Mouse (Mus musculus): ENCODE data around the gene Selenop.
"Not testable (repeated sequence)": the region's sequence is repeated elsewhere in the genome, so short reads cannot be mapped to it uniquely, and the experiment has no call there.

The Selenop gene

GRCm38 (mm10) chr15:3268247-3268646, at the start of gene Selenop:
Selenop (plus strand) TSS chr15:3268547.
- no peak for DNase-seq (ENCODE audit: low spot score)

GRCm38 (mm10) chr15:3218668-3219067, 49.7 kb upstream of the Selenop start:
- DNase-seq (ENCODE audit: low spot score), result not testable (repeated sequence)

DNA sequence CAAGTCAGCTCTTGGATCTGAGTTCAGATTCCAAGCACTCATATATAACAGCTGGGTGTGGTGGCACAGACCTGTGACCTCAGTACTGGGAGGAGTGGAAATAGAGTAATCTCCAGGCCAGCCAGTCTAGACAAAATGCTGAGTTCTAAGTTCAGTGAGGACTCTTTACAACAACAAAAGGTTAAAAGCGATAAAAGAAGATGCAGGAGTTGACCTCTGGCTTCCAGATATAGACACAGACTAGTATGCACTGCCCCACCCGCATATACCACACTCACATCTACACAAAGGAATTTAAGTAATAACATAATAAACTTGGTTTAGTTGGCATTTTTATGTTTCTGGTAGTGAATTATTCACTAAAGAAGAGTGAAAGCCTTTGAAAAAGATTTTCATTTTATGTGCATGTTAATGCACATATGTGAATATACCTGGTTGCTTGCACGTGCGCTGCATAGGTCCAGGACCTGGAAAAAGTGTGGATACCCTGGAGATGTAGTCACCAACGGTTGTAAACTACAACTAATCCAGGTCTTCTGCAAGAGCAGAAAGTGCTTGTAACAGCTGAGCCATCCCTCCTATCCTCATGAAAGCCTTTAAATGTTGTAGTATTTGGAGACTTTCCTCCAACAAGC, 45.4 kb upstream of the Selenop start:
- DNase-seq (ENCODE audit: low spot score), result no peak

DNA sequence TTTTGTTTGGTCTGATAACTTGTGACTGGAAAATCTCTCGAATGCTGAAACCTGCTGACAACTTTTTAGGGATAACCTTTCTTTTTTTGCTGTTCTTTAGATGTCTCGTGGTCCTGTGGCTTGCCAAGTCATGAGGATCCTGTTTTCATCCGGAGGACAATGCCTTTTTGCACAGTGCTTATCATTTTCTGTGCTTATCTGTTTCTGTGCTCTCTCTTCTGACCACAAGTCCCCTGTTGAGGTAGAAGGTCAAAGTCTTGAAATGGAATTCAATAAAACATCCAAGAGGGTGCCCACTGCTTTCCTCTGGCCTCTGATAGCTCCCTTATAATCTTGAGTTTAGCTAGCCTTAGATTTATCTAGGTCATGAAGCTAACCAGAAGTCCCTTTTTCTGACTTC, 41.8 kb upstream of the Selenop start:
- no peak for DNase-seq (ENCODE audit: low spot score)

DNA sequence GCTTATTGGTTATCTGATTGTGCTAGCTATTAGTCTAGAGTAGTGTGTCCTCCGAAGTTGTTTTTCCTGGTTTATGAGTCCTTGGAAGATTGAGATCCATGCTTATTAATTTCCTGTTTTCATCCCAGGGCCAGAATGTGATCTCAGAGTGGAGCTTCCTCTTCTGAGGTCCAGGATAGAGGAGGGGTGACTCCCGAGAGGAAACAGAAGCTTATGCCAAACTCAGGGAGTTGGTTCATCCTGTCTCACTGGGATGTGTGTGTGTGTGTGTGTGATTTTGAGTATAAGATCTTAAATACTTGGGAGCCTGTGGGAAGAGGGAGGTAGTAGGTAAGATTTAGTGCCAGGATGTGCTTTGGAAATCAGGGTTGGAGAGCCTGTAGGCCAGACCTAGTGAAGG, 40.2 kb upstream of the Selenop start:
- no peak for DNase-seq (ENCODE audit: low spot score)

- DNase-seq (ENCODE audit: low spot score), result no peak
Observed at GRCm38 (mm10) chr15:3228990-3229389, 39.4 kb upstream of the Selenop start.

DNA sequence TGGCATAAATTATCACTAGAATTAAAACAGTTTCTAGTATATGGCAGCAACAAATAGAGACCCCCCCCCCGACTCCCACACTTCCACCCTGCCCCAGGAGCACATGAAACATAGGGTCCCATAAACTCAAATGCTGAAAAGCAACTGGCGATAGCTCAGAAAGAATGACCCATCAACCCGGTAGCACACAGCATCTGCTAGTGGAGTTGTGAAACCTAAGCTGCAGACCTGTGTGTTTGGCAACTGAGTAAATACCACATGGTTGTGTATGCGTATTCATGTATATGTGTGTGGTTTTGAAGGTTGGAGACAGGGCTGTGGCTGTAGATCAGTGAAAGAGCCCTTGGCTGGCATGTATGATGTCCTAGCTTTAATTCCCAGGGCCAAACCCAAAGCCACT, 37.3 kb upstream of the Selenop start:
- DNase-seq (ENCODE audit: low spot score), result no peak

- DNase-seq (ENCODE audit: low spot score), result no peak
Observed at GRCm38 (mm10) chr15:3232168-3232835, 36.0 kb upstream of the Selenop start.

- DNase-seq (ENCODE audit: low spot score), result no peak
Observed at GRCm38 (mm10) chr15:3233837-3234551, 34.4 kb upstream of the Selenop start.

- DNase-seq (ENCODE audit: low spot score), result no peak
Observed at GRCm38 (mm10) chr15:3236338-3236737, 32.0 kb upstream of the Selenop start.

DNA sequence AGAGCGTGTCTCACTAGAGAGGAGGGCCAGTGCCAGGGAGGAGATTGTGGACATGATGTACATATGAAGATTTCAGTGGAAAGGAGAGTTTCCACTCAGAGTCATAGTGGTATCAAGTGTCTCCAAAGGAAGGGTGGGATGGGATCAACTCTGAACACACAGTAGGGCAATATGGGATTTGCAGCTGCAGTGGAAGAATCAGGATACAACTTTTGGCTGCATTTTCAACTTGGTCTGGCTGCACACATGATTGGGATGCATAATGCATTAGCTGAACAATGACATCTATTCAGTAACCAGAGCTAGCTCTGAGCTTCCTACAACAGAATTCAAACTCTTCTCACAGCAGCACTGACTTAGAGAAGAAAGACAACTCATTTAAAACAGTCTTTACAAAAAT, 30.4 kb upstream of the Selenop start:
- DNase-seq (ENCODE audit: low spot score), result no peak

DNA sequence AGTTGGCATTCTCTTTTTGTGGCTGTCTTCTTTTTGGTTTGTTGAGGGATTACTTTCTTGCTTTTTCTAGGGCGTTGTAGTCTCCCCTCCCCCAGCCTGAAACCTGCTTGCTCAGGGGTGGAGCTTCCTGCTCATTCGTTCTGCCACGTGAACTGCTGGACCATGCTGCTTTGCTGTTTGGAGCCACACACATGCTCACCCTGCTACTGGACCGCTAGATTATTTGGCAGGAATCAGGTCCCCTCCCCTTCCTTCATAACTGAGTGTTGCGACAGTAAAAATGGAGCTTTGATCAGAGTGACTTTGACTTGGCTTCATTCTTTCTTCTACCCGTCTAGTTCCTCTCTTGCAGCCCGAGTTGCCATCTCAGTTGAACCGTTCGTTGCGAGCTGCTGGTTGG, 23.3 kb upstream of the Selenop start:
- not testable (repeated sequence) for DNase-seq (ENCODE audit: low spot score)

- no peak for DNase-seq (ENCODE audit: low spot score)
Observed at GRCm38 (mm10) chr15:3250620-3251019, 17.7 kb upstream of the Selenop start.

DNA sequence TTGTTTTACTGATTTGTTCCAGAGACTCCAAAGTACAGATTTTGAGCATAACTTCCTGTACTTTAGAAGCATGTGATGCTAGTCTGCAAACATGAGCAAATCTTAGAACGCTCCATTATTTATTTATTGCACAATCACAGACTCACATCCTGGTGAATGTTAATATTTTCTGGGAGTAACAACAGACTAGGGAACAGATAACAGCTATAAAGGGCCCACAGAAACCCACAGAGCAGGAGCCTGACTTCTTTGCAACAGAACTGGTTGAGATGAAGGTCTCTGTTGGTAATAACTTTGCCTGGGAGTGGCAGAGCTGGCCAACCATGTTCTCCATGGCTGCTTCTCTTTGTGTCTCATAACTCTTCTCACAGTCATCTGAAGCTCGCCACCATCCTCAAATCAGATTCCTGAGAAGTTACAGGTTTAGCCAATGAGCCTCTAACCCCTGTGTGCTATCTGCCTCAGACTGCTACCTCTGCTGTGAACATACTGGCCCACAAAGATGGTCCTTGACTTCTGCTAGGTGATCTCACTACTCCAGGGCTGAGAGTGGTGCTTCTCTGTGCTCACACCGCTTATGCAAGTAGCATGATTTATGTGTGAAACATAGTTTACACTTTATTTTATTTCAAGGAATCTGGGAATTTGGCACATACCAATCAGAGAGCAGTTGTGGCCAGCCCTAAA, 17.2 kb upstream of the Selenop start:
- no peak for DNase-seq (ENCODE audit: low spot score)

DNA sequence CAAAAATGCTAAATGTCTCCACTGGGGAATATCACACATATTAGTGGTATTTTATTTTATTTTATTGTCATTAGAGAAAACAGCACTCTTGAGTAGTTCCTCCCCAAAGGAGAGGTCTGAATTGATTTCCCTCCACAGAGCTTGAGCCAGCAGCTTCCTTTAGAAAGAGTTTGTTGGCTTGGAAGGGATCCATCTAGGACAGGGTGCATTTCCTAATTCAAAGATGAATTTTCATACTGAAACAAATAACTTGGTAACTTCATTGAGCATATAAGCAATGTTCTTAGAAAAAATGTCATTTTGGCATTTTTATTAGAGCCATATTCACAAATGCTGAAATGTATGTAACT, 16.7 kb upstream of the Selenop start:
- no peak for DNase-seq (ENCODE audit: low spot score)

GRCm38 (mm10) chr15:3259025-3259424, 9.3 kb upstream of the Selenop start:
- no peak for DNase-seq (ENCODE audit: low spot score)

GRCm38 (mm10) chr15:3260309-3260708, 8.0 kb upstream of the Selenop start:
- DNase-seq (ENCODE audit: low spot score), result no peak

DNA sequence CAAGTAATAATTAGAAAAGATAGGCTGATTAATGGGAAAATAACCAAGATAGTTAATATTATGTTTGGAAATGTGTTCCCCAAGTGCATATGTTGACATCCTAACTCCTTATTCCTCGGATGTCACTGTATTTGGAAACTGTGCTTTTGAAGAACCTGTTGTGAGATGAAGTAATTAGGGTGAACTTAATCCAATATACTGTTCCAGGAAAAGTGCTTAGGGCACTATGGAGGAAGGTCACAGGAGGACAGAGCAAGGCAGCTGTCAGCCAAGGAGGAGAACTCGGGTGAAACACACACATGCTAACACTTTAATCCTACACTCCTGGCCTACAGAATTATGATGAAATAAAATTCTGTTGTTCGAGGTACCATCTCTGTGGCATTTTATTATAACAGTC, 5.5 kb upstream of the Selenop start:
- no peak for DNase-seq (ENCODE audit: low spot score)

- DNase-seq (ENCODE audit: low spot score), result no peak
Observed at GRCm38 (mm10) chr15:3264293-3264692, 4.1 kb upstream of the Selenop start.

- DNase-seq (ENCODE audit: low spot score), result no peak
Observed at GRCm38 (mm10) chr15:3264828-3265227, 3.5 kb upstream of the Selenop start.

DNA sequence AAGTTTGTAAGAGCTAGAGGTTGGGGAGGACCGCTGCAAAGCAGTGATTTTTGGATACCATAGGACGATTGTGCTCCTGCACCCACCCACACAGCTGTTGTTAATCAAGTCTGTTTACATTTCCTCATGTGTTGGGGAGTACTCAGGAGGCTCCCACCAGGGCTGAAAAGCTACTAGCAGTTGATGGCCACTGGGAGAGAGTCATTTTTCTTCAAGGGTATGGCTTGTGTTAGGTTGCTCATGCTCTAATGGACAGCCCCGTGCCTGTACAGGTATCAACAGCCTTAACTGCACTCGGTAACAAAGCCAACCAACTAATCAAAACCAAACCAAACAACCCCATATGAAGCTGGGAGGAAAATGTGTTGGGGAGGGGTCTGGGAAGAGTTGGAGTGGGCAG, 1.1 kb downstream of the Selenop start:
- DNase-seq (ENCODE audit: low spot score), result no peak

DNA sequence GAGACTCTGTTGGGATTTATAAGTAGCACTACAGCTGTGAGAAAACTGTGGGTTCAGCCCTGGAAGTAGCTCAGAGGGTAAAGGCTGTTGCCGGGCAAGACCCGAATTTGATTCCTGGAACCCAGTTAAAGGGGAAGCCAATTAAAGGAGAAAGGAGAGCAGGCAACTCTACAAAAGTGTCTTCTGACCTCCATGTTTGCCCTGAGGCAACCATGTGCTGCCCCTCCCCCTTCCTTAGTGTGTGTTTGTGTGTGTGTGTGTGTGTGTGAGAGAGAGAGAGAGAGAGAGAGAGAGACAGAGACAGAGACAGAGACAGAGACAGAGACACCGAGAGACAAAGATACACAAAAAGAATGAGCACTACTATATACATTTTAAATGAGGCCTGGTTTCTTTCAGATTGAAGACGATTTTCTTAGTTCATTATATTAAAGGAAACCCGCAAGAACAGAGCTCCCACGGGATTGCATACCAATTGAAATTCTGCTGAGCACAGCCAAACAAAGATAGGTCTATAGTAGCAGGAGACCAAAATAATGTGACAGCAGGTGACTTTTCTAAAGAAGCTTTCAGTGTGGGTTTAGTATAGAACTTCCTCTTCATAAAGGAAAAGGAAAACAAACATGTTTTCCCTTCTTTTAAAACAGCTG, 1.8 kb downstream of the Selenop start:
- DNase-seq (ENCODE audit: low spot score), result no peak
